Mouse (Mus musculus) kidney, adult 2 months (tissue): ENCODE measurements around the gene Olfr1419. TPM values are rescaled to one million over a fixed set of nuclear protein-coding genes. Genes with fewer than 3 reads are reported as not detected.

Experiments used
- DNase-seq: peaks from one replicate; pipeline ENCODE4 v3.0.0; 2021
- H3K27ac ChIP-seq: fragments of 200-500 bp; 2 replicates; pipeline ENCODE4 v1.5.1; 2012; ENCODE audit warnings: low read depth, low read length, control low read depth, inconsistent platforms; ENCODE audit not compliant: insufficient read depth
- H3K27me3 ChIP-seq: fragments of 200-500 bp; replicated peaks from 2 replicates; pipeline ENCODE4 v1.6.1; 2012; ENCODE audit warnings: mild to moderate bottlenecking, moderate library complexity, low read length, inconsistent platforms; ENCODE audit not compliant: control insufficient read depth, insufficient read depth
- H3K36me3 ChIP-seq: fragments of 200-500 bp; 2 replicates; pipeline ENCODE4 v1.6.1; 2012; ENCODE audit warnings: mild to moderate bottlenecking, moderate library complexity, low read length, inconsistent platforms; ENCODE audit not compliant: control insufficient read depth, insufficient read depth
- H3K4me1 ChIP-seq: fragments of 200-500 bp; 2 replicates; pipeline ENCODE4 v1.6.1; 2011; ENCODE audit warnings: low read length; ENCODE audit not compliant: control insufficient read depth, insufficient read depth
- H3K4me3 ChIP-seq: fragments of 200-500 bp; 2 replicates; pipeline ENCODE4 v1.5.1; 2011; ENCODE audit warnings: mild to moderate bottlenecking, low read depth, low read length, control low read depth; ENCODE audit not compliant: insufficient read depth
- CTCF ChIP-seq: fragments of 200-500 bp; conservative IDR thresholded peaks from 2 replicates; pipeline ENCODE4 v1.5.1; 2011; ENCODE audit warnings: low read depth, mild to moderate bottlenecking, control low read depth, low read length, moderate library complexity, mixed read lengths; ENCODE audit not compliant: insufficient read depth, insufficient read length
- POLR2A ChIP-seq: fragments of 200-500 bp; IDR thresholded peaks from one replicate; pipeline ENCODE4 v1.6.1; 2011; ENCODE audit warnings: low read depth, low read length, control low read depth
- WGBS: fragments of 180-500 bp; shearing (Covaris S2); methylation state at CpG from one replicate; pipeline ENCODE4 v1.1.7; 2018; 5-methylcytosine and 5-hydroxymethylcytosine counted together
- polyA plus RNA-seq: library from polyadenylated mRNA; depleted of rRNA; stranded (reverse); fragments of >200 nt; gene quantifications from 2 replicates; pipeline ENCODE4 v1.2.3, GENCODE M21; 2012; rRNA removed

Gene Olfr1419
- polyA plus RNA-seq, 1 experiment: not detected

DNA sequence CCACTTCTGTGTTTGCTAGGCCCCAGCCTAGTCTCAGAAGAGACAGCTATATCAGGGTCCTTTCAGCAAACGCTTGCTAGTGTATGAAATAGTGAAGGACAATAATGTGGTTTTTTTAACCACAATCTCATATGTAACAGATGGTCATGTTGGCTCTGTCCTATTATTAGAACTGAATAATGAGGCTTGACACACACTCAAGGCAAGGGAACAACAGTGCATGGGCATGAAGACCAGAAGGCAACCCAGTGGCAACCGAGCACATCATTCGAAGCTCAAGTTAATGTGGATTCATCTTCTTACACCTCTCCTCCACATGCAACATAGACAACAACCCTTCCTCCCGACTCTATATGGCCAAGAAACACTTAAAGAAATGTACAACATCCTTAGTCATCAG lies 28.6 kb downstream of the Olfr1419 start:
- no peaks in the 10 kb centered on the region for H3K36me3 ChIP-seq
- H3K4me3 ChIP-seq: no peak overlapping the region
- no peak for TF ChIP-seq CTCF
- no peak for TF ChIP-seq POLR2A
- no peaks in the 10 kb centered on the region for H3K4me1 ChIP-seq
- H3K27me3 ChIP-seq: no peaks in the 10 kb centered on the region
- H3K27ac ChIP-seq: no peak overlapping the region
- DNase-seq: no peak
- WGBS: 84% methylated on average over 4 of the region's 4 CpGs

DNA sequence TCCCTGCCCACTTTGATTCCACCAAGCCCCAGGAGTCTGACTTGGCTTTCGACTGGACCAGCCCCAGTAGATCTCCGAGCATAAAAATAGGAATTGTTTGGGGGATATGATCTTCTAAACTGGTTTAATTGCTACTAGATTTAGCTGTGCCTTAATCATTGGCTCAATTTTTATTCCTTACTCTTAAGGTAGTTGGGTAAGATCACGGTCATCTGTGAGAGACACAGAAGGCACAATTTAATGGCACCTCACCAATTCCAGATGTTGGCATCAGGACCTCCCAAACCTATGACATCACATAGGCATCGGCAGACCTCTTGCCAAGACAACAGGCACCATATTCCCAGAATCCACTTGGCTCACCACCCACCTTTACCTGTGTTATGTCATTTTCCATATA lies 35.8 kb downstream of the Olfr1419 start, which contains the start of gene Olfr1417:
Gene Olfr1417, minus strand, starts transcription at position 101 of the 400 bp plus-strand sequence.
- TF ChIP-seq CTCF: no peak
- no peak for TF ChIP-seq POLR2A
- DNase-seq: no peak
- no peaks in the 10 kb centered on the region for H3K36me3 ChIP-seq
- no peaks in the 10 kb centered on the region for H3K27me3 ChIP-seq
- H3K4me1 ChIP-seq: 0 out of 2 replicates have a peak, but pooled peaks cover 2% of the 10 kb centered on the region
- no peak within 1 kb of the TSS for H3K27ac ChIP-seq
- 94% methylated on average over 4 of the region's 4 CpGs for WGBS
- no peak within 1 kb of the TSS for H3K4me3 ChIP-seq

DNA sequence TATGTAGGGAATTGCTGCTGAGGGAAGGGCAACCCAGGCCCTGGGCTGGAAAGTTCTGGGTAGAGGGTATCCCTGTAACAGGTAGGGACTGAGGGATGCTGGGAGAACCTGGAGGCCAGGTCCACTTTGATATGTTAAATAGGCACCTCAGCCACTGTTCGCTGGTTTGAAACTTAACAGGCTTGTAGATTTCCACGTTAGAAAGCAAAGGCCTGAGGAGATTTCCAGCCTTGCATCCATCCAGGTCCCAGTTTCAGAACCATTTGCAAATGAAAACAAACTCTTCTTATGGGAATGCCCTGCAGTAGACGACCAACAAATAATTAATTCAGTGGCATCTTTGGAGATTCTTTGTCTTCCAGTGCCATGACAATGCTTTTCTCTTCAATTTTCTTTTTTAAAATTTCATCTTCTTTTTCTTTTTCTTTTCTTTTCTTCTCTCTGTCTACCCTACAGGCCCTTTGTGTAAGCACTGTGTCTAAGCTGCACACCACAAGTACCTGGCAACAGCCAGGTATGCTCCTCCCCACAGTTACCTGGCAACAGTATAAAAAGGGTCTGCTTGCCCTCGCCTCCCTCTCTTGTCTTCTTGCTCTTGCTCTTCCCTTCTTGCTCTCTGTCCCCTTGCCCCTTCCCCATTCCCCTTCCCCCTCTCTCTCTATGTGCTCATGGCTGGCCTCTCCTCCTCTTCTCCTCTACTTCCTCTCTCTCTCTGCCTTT lies 51.4 kb downstream of the Olfr1419 start:
- DNase-seq: no peak

DNA sequence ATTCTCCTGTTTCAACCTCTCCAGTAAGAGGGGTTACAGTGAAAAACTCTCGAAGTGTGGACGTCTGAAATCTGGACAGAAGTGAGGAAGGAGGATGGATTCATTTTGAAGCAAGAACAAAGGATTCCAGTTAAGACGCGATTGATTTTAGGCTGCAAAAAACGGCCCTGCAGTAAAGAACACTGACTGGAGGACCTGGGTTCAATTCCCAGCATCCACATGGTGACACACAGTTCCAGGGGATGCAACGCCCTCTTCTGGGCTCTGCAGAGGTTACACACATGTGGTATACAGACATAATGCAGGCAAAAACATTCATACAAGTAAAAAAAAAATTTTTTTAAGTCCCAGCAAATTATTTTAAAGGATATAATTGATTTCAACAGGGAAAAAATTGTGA lies 54.7 kb downstream of the Olfr1419 start:
- Histone ChIP-seq H3K4me1 (peaks cover 12% of the 10 kb centered on the region), H3K27me3 (no peaks in the 10 kb centered on the region)

More for the DNA sequence above, 51.4 kb downstream of the Olfr1419 start:
- H3K27me3 ChIP-seq: no peaks in the 10 kb centered on the region; the same call in 1 of the 2 replicates
- no peaks in the 10 kb centered on the region for H3K36me3 ChIP-seq
- WGBS: 56% methylated on average over 4 of the region's 4 CpGs
- peaks cover 6% of the 10 kb centered on the region; the same call in 1 of the 2 replicates for H3K4me1 ChIP-seq
- no peak overlapping the region for H3K27ac ChIP-seq
- H3K4me3 ChIP-seq: no peak overlapping the region
- TF ChIP-seq CTCF (no peak), POLR2A (no peak)

DNA sequence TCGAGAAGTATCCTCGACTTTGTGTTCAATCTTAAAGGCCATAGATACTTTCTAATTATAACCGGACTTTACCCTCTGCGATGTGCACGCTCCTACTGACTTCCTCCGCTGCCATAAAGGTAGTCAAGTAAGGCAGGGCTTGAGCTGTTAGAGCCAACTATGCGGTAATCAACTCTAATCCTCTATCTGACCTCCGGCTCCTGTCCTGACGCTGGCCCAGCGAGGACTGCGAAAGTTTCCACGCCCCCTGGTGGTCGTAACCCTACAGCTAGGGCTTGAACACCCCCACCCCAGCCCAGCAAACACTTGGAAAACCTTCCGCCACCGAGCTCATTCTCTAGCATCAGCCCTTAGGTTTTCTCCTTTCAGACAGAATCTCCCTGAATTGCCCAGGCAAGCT lies 55.1 kb downstream of the Olfr1419 start:
- Histone ChIP-seq H3K27me3 (no peaks in the 10 kb centered on the region), H3K4me3 (peak overlapping the region; percentile 63), H3K36me3 (no peaks in the 10 kb centered on the region), H3K4me1 (peaks cover 15% of the 10 kb centered on the region), H3K27ac (no peak overlapping the region)
- TF ChIP-seq CTCF: peak; percentile 69
- no peak for TF ChIP-seq POLR2A
- DNase-seq: peak; percentile 87
- 2% methylated on average over 15 of the region's 15 CpGs for WGBS

More for the DNA sequence above, 54.7 kb downstream of the Olfr1419 start:
- Histone ChIP-seq H3K4me3 (peak overlapping the region; percentile 63), H3K27ac (no peak overlapping the region), H3K36me3 (no peaks in the 10 kb centered on the region)
- 34% methylated on average over 6 of the region's 6 CpGs for WGBS
- DNase-seq: no peak
- TF ChIP-seq POLR2A: no peak
- TF ChIP-seq CTCF: no peak

- under 1% methylated on average over 20 of the region's 20 CpGs for WGBS
- no peak for TF ChIP-seq CTCF
- no peak for TF ChIP-seq POLR2A
- peaks cover 15% of the 10 kb centered on the region for H3K4me1 ChIP-seq
- peak within 1 kb of the TSS; percentile 71 for H3K27ac ChIP-seq
- no peak for DNase-seq
- H3K27me3 ChIP-seq: no peaks in the 10 kb centered on the region
- H3K36me3 ChIP-seq: no peaks in the 10 kb centered on the region
- H3K4me3 ChIP-seq: peak within 1 kb of the TSS; percentile 63
These were observed 55.7 kb downstream of the Olfr1419 start, which contains the start of gene Stx3 for GRCm38 (mm10) chr19:11819143-11819700. Stx3 (minus strand) TSS chr19:11819403.

Other genes starting within 250 kb of the Olfr1419 start
- not detected in 2 replicates for gene Ms4a3, start 234.3 kb downstream of the Olfr1419 start, polyA plus RNA-seq
- not detected in 2 replicates for gene Oosp2, start 214.5 kb downstream of the Olfr1419 start, polyA plus RNA-seq
- gene Oosp1, start 184.0 kb downstream of the Olfr1419 start, polyA plus RNA-seq: not detected in 2 replicates
- not detected in 2 replicates for gene Oosp3, start 178.1 kb downstream of the Olfr1419 start, polyA plus RNA-seq
- not detected in 2 replicates for gene Gif, start 127.6 kb downstream of the Olfr1419 start, polyA plus RNA-seq
- gene Mrpl16, start 104.7 kb downstream of the Olfr1419 start, polyA plus RNA-seq: 28.9 and 42.4 TPM in 2 replicates
- gene Stx3, start 55.7 kb downstream of the Olfr1419 start, polyA plus RNA-seq: 23.0 and 23.9 TPM in 2 replicates
- gene Olfr1417, start 35.9 kb downstream of the Olfr1419 start, polyA plus RNA-seq: not detected in 2 replicates
- gene Olfr1418, start 14.0 kb downstream of the Olfr1419 start, polyA plus RNA-seq: not detected in 2 replicates
- not detected in 2 replicates for gene Olfr1420, start 11.5 kb upstream of the Olfr1419 start, polyA plus RNA-seq
- 13.9 and 17.6 TPM in 2 replicates for gene Patl1, start 37.3 kb upstream of the Olfr1419 start, polyA plus RNA-seq
- gene Osbp, start 90.8 kb upstream of the Olfr1419 start, polyA plus RNA-seq: 21.7 and 24.8 TPM in 2 replicates
- gene Olfr1423, start 166.2 kb upstream of the Olfr1419 start, polyA plus RNA-seq: not detected in 2 replicates
- not detected in 2 replicates for gene Olfr1424, start 187.6 kb upstream of the Olfr1419 start, polyA plus RNA-seq
- gene Olfr1425, start 202.6 kb upstream of the Olfr1419 start, polyA plus RNA-seq: not detected in 2 replicates
- not detected in 2 replicates for gene Olfr1426, start 216.9 kb upstream of the Olfr1419 start, polyA plus RNA-seq
- gene Olfr1427, start 228.2 kb upstream of the Olfr1419 start, polyA plus RNA-seq: not detected in 2 replicates
- gene Olfr1428, start 240.8 kb upstream of the Olfr1419 start, polyA plus RNA-seq: not detected in 2 replicates
- not detected in 2 replicates for gene Olfr76, start 248.1 kb upstream of the Olfr1419 start, polyA plus RNA-seq